8 mouse cellular contexts compared by ENCODE assay signal in the genomic region with DNA sequence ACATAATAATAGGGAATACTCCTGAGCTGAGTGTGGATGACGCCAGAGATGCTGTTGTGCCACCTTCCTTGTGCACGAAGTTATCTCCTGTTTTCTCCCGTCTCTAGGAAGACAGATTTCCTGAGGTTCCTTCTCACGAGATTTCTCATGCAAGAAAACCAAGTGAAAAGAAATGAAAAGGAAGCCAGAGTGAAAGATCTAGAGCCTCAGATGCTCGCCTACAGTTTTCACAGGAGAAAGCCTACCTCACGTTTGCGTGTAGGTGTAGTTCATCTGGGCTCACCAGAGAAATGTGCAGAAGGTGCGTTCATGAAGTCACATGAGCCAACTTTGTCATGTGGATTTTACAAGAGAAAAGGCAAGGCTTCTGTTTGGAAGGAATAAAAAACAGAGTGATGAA.
"Had no signal": no experiment of that assay in that cellular context is flagged by ENCODE, and none has a peak within 500 bp of the region (broad histone marks: within the 10 kb centered on the region; RNA-seq: fewer than 3 reads in every experiment).

No protein-coding gene starts in this region.

- DNase-seq: kidney, adult 2 months; kidney, postnatal 25 days; liver, postnatal 0 days; lung, embryonic 14.5 days; right cerebral cortex, postnatal 14 days; thymus, adult 2 months; thymus, postnatal 14 days; thymus, postnatal 4 days had no signal
